22 mouse cellular contexts compared by ENCODE assay signal in the genomic region with DNA sequence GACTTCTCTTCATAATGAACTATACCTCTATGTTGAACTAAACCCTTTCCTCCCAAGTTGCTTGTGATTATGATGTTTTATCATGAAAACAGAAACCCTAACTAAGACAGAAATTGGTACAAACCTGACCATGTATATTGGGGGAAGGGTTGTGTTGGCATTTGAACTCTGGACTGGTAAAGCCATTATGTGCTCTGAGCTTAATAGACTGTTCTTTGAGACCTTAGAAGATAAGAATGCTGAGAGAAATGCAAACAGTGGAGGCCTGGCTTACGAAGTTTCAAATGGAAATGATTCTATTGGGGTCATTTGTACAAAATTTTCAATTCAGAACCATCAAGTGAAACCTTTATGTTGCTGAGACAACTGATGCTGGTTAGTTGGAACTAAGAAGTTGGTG. TPM values are rescaled to one million over a fixed set of nuclear protein-coding genes. Genes with fewer than 3 reads are reported as not detected.
DNase-seq lines count a peak whose midpoint lies in the region; ATAC-seq and TF ChIP-seq lines count a peak whose summit lies in the region.
"Had no signal": no experiment of that assay in that cellular context is flagged by ENCODE, and none has a peak within 500 bp of the region (broad histone marks: within the 10 kb centered on the region; RNA-seq: fewer than 3 reads in every experiment).

No protein-coding gene starts in this region.

- no peak overlapping the region for H3K4me3 ChIP-seq in intestine, embryonic 15.5 days (replicated peaks)
- H3K4me3 ChIP-seq in intestine, embryonic 16.5 days (ENCODE audit: low read length) = no peak overlapping the region
- no peak overlapping the region for H3K4me3 ChIP-seq in intestine, postnatal 0 days (ENCODE audit: low read depth, low read length)
- H3K4me3 ChIP-seq in small intestine, adult 2 months (ENCODE audit: low read depth, low read length) = no peak overlapping the region
- H3K4me3 ChIP-seq in forebrain, embryonic 15.5 days = no peak overlapping the region

- no peaks in the 10 kb centered on the region for H3K9me3 ChIP-seq in intestine, embryonic 15.5 days
- no peaks in the 10 kb centered on the region for H3K9me3 ChIP-seq in intestine, embryonic 16.5 days (ENCODE audit: control insufficient read depth, low read length)
- no peaks in the 10 kb centered on the region for H3K9me3 ChIP-seq in intestine, postnatal 0 days (ENCODE audit: control insufficient read depth)
- no peaks in the 10 kb centered on the region for H3K9me3 ChIP-seq in forebrain, embryonic 15.5 days
- H3K9me3 ChIP-seq: G1E had no signal

- H3K4me1 ChIP-seq in intestine, embryonic 15.5 days (replicated peaks) = no peaks in the 10 kb centered on the region
- H3K4me1 ChIP-seq in intestine, embryonic 16.5 days (ENCODE audit: control insufficient read depth, insufficient read depth, low read length) = no peaks in the 10 kb centered on the region
- no peaks in the 10 kb centered on the region for H3K4me1 ChIP-seq in intestine, postnatal 0 days (replicated peaks; ENCODE audit: control insufficient read depth, insufficient read depth, low read length)
- peaks cover 1% of the 10 kb centered on the region; the same call in 1 of the 2 replicates for H3K4me1 ChIP-seq in small intestine, adult 2 months (ENCODE audit: control insufficient read depth, insufficient read depth, insufficient read length, low read length)
- no peaks in the 10 kb centered on the region for H3K4me1 ChIP-seq in forebrain, embryonic 15.5 days

- 0 out of 2 replicates have a peak, but pooled peaks have one; percentile 49 for ATAC-seq in intestine, embryonic 15.5 days
- peak; percentile 71 for ATAC-seq in intestine, embryonic 16.5 days
- ATAC-seq in intestine, postnatal 0 days = peak; percentile 68; the same call in 1 of the 2 replicates
- no peak for ATAC-seq in forebrain, embryonic 15.5 days (replicated peaks)
- ATAC-seq: activated CD4-positive, CD25-positive, alpha-beta regulatory T cell, adult 4 months; CD4-positive, CD25-positive, alpha-beta regulatory T cell, adult 4 months; Patski had no signal

- H3K4me2 ChIP-seq in intestine, embryonic 15.5 days (replicated peaks) = no peak overlapping the region
- no peak overlapping the region for H3K4me2 ChIP-seq in intestine, embryonic 16.5 days (ENCODE audit: low read depth, low read length)
- no peak overlapping the region for H3K4me2 ChIP-seq in intestine, postnatal 0 days (replicated peaks; ENCODE audit: low read depth)
- no peak overlapping the region for H3K4me2 ChIP-seq in forebrain, embryonic 15.5 days (replicated peaks)

- H3K27me3 ChIP-seq in intestine, embryonic 15.5 days (replicated peaks) = no peaks in the 10 kb centered on the region
- 0 out of 2 replicates have a peak, but pooled peaks cover 2% of the 10 kb centered on the region for H3K27me3 ChIP-seq in intestine, embryonic 16.5 days (replicated peaks; ENCODE audit: control insufficient read depth, insufficient read depth, low read length)
- no peaks in the 10 kb centered on the region for H3K27me3 ChIP-seq in intestine, postnatal 0 days (replicated peaks; ENCODE audit: control insufficient read depth, insufficient read depth, low read length)
- H3K27me3 ChIP-seq in small intestine, adult 2 months (ENCODE audit: control insufficient read depth, insufficient read depth, low read length) = no peaks in the 10 kb centered on the region
- no peaks in the 10 kb centered on the region for H3K27me3 ChIP-seq in forebrain, embryonic 15.5 days
- H3K27me3 ChIP-seq: CH12.LX had no signal

- no peak overlapping the region for H3K9ac ChIP-seq in intestine, embryonic 15.5 days
- no peak overlapping the region for H3K9ac ChIP-seq in intestine, embryonic 16.5 days (ENCODE audit: low read depth, low read length)
- H3K9ac ChIP-seq in intestine, postnatal 0 days (ENCODE audit: low read depth, low read length) = no peak overlapping the region
- H3K9ac ChIP-seq in forebrain, embryonic 15.5 days (replicated peaks) = no peak overlapping the region

- DNase-seq in gastrocnemius, postnatal 10 days = no peak
- DNase-seq in kidney, adult 8-10 months = no peak
- no peak for DNase-seq in kidney, adult 9 months
- DNase-seq: adrenal gland, adult 2 months; adrenal gland, adult 8-10 months; adrenal gland, postnatal 10 days; adrenal gland, postnatal 14 days; adrenal gland, postnatal 25 days; adrenal gland, postnatal 36 days; B cell, adult 2 months; cerebellum, adult 11 months; cerebellum, adult 11-12 months had no signal

- no peak overlapping the region for H3K27ac ChIP-seq in intestine, embryonic 15.5 days
- no peak overlapping the region for H3K27ac ChIP-seq in intestine, embryonic 16.5 days (ENCODE audit: low read length)
- no peak overlapping the region for H3K27ac ChIP-seq in intestine, postnatal 0 days (ENCODE audit: low read depth, low read length)
- peak overlapping the region; percentile 62; the same call in 1 of the 2 replicates for H3K27ac ChIP-seq in small intestine, adult 2 months (ENCODE audit: insufficient read depth, low read depth, low read length)
- no peak overlapping the region for H3K27ac ChIP-seq in forebrain, embryonic 15.5 days (replicated peaks)

- no peaks in the 10 kb centered on the region for H3K36me3 ChIP-seq in intestine, embryonic 15.5 days
- H3K36me3 ChIP-seq in intestine, embryonic 16.5 days (ENCODE audit: control insufficient read depth, insufficient read depth, low read length) = no peaks in the 10 kb centered on the region
- H3K36me3 ChIP-seq in intestine, postnatal 0 days (ENCODE audit: control insufficient read depth, insufficient read depth) = no peaks in the 10 kb centered on the region
- H3K36me3 ChIP-seq in small intestine, adult 2 months (ENCODE audit: control insufficient read depth, insufficient read depth, low read length) = no peaks in the 10 kb centered on the region
- H3K36me3 ChIP-seq in forebrain, embryonic 15.5 days = no peaks in the 10 kb centered on the region

- no peak for TF ChIP-seq CTCF in intestine, postnatal 0 days (IDR thresholded peaks at IDR 0.05; ENCODE audit: low read depth)
- no peak for TF ChIP-seq CTCF in small intestine, adult 2 months (IDR thresholded peaks at IDR 0.05; ENCODE audit: extremely low read depth, insufficient read length, insufficient replicate concordance, low read depth, low read length)

- WGBS in intestine, embryonic 15.5 days = 68% methylated on average over 1 of the region's 1 CpGs
- WGBS in intestine, embryonic 16.5 days = 55% methylated on average over 1 of the region's 1 CpGs
- 38% methylated on average over 1 of the region's 1 CpGs for WGBS in intestine, postnatal 0 days
- 31% methylated on average over 1 of the region's 1 CpGs for WGBS in small intestine, adult 2 months
- 88% methylated on average over 1 of the region's 1 CpGs for WGBS in forebrain, embryonic 15.5 days

- TF ChIP-seq POLR2A in small intestine, adult 2 months (IDR thresholded peaks at IDR 0.05; ENCODE audit: low read depth, low read length) = no peak

RNA-seq across cellular contexts. Expression of gene Snx12, which starts 34.7 kb away (rescaled TPM):
- 50.6 and 51.1 TPM in 2 replicates for polyA plus RNA-seq in intestine, embryonic 15.5 days (2015; fragmentation: Nextera tagmentation; extraction: Ambion mirVana)
- 54.2 and 56.4 TPM in 2 replicates for polyA plus RNA-seq in intestine, embryonic 16.5 days (2015; fragmentation: Nextera tagmentation; extraction: Ambion mirVana)
- polyA plus RNA-seq in intestine, postnatal 0 days (2015; fragmentation: Nextera tagmentation; extraction: Ambion mirVana) = 44.3 and 44.9 TPM in 2 replicates
- polyA plus RNA-seq in small intestine, adult 2 months (2012; rRNA removed) = 4.2 and 7.4 TPM in 2 replicates
- 10 to 100 TPM; 48.5 to 50.2 TPM for total RNA-seq in gastrocnemius, postnatal 10 days (2021)
- polyA plus RNA-seq in forebrain, embryonic 15.5 days (2015; fragmentation: Nextera tagmentation; extraction: Ambion mirVana) = 42.9 and 48.8 TPM in 2 replicates
